Mouse (Mus musculus) layer of hippocampus, postnatal 14 days (tissue): ENCODE data around the gene Efr3b. TPM values are rescaled to one million over a fixed set of nuclear protein-coding genes. Genes with fewer than 3 reads are reported as not detected.

ENCODE experiments used
- DNase-seq, 2 experiments: peaks; one replicate each; pipeline ENCODE4 v3.0.0; 2021 to 2022; ENCODE audit warnings: low spot score in 2 of 2, mixed read lengths in 1 of 2
- long read RNA-seq, 2 experiments: library from polyadenylated mRNA; stranded (forward); transcript quantifications; one replicate each; pipeline ENCODE4 v2.0.0; 2021
- total RNA-seq, 2 experiments: library from RNA; stranded (reverse); gene quantifications; 2 replicates each; pipeline ENCODE4 v1.2.3; 2021

The Efr3b gene
- 100 to 1,000 TPM; 108 to 115 TPM for total RNA-seq
- long read RNA-seq, experiment 1, full-length matches to known transcripts: 11 of 52 reads
- long read RNA-seq, experiment 1, partial matches to known transcripts: 4 of 52 reads
- long read RNA-seq, experiment 1, other reads (novel, unspliced or antisense): 37 of 52 reads
- long read RNA-seq, experiment 2, full-length matches to known transcripts: 7 of 54 reads
- long read RNA-seq, experiment 2, partial matches to known transcripts: 4 of 54 reads
- long read RNA-seq, experiment 2, other reads (novel, unspliced or antisense): 43 of 54 reads

DNA sequence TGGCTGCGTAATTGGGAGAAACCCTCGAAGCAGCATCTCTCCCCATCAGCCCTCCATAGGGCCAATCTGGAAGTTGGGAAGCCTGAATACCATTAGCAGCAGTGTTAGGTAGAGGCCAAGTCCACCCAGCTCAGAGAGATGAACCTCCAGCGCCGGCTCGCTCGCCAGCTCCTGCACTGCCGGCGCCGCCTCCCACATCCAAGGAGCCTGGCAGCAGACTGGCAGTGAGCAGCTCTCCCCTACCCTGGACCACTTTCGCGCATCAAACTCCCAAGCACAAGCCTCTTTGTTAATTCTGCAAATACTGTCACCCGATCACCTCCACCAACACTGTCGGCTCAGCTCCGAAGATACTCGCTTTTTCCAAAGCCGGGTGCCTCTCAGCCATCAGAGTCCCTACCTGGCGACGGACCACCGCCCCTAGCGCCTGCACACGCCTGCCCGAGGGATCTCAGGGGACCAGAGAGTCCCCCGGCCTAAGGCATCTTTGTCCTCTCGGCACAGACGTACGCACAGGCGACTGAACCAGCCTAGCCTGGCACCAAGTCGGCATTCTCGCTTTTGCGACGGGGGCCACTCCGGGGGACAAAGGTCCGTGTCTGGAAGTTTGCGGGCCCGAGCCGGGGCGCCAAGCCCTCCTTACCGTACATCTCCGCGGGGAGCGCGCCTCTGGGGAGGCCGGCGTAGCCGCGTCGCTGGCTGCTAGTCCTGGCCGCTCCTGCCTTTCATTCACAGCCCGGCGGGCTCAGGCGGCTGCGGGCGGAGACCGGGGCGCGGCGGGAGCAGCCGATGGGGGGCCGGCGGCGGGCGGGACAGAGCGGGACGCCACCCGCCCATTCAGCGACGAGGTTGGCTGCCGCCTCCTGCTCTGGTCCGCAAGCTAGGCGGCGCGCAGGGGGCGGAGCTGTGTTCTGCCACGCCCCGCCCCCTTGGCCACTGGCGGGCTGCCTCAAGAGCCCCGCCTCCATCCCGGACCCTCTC is at the start of gene Efr3b:
Efr3b (minus strand) TSS at position 855 of the 981 bp plus-strand sequence.
- peak; percentile 77 to 85 for DNase-seq

DNA sequence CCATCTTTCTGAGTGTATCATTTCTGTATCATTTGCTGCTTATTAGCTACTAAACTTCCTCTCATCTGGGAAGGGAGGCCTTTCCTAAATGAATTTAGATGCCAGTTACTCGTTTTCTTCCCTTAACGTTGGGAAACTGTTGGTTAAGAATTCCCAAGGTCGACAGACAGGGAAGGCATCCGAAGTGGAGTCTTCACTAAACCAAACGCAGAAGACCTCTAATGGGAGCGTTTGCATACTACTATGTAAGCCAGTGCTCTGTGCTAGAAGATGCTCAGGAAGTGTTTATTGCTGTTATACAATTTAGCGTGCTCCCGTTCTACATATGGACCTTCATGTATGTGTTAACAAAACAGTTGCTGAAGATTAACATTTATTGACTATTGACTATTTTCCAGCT is 44.7 kb upstream of the Efr3b start:
- DNase-seq: no peak

GRCm38 (mm10) chr12:4082132-4083001 is 43.7 kb upstream of the Efr3b start, which contains the start of gene Dnajc27:
Gene Dnajc27, plus strand, starts transcription at chr12:4082583.
- DNase-seq: peak; percentile 98

DNA sequence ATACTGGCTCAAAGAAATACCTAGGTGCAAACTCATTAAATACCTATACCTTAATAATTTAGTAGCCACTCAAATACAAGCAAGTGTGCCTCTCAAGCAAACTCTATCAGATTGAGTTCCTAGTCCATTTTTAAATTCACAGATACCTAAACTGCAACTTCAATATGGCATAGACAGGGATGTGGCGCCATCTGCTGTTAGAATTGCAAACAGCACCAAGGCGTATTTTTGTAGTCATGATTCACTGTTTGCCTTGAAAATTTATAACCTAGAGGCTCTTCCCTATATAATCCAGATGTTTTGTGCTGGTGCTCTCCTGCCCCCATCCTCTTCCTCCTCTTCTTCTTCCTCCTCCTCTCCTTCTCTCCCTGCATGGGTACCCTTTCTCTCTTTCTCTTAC is 41.6 kb upstream of the Efr3b start:
- DNase-seq: peak; percentile 86 to 87

DNA sequence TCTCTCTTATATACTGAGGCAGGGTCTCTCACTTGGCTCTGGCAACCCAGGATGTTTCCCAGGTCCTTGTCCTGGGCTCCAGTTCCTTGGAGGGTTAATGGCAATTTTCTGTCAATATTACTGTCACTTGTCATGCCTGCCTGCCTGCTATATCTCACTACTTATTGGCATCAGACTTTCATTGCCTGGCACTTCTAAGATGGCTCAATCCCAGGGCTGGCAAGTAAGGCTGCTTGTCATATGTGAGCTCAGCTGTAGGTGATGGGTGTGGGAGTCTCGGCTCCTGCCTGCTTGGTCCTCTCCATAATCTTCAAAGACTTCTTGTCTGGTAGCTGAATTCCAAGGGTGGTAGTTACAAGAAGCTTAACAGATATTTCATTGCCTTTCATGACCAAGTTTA is 39.4 kb upstream of the Efr3b start:
- peak in 1 of 2 experiments; percentile 16 for DNase-seq

- no peak for DNase-seq
These were observed 37.7 kb upstream of the Efr3b start for GRCm38 (mm10) chr12:4076383-4076782.

GRCm38 (mm10) chr12:4075407-4075806 is 36.7 kb upstream of the Efr3b start:
- no peak for DNase-seq

DNA sequence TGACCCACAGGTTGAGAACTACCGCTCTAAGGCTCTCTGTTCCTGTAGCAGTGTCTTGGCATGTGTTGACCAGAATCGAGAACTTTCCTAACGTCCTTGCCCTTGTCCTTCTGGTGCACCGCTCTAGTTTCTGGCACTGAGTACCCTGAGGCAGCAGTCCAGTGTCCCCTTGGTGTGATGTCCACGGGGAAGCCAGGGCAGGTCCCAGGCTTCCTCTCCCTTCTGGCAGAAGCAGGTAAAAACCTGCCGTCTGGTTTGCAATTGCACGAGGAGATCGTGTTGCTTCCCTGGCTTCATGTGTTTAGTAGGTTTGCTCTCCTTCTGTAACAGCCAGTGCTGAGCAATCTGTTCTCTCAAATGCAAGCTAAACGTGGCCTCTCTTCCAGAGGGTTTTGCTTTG is 33.0 kb upstream of the Efr3b start:
- peak in 1 of 2 experiments; percentile 26 for DNase-seq

GRCm38 (mm10) chr12:4068551-4068950 is 29.8 kb upstream of the Efr3b start:
- no peak for DNase-seq

DNA sequence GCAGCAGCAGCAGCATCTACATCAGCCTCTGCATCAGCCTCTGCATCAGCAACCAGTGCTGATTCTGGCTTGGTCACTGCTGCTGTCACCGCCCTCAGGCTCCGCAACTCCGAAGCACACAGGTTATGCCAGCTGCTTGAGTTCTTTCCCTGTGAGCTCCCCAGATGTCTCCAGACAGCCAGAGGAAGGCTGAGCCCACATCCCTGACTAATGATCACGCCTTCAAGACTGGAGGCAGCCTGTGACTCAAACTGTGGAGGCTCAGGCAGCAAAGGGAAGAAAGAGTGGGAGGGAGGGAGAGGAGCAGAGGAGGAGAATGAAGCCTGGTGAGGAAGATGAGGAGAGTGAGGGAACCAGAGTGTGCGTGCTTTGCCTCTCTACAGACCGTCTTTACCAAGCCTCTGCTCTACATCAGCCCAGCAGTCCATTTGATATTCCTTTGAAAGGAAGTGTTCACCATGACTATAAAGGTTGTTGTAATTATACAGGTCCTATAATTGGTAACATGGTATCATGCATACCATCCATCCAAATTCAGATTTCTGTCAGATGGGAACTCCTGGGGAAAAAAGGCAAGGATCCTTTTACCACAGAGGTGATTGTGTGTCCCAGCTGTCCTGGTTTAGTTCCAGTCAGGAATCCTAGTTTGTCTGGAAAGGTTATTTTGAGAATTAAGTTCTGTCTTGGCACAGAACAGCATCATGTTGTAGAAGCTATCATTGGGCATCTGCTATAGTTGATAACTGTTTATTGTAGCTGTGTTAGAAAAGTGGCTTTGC is 28.2 kb upstream of the Efr3b start:
- DNase-seq: no peak

DNA sequence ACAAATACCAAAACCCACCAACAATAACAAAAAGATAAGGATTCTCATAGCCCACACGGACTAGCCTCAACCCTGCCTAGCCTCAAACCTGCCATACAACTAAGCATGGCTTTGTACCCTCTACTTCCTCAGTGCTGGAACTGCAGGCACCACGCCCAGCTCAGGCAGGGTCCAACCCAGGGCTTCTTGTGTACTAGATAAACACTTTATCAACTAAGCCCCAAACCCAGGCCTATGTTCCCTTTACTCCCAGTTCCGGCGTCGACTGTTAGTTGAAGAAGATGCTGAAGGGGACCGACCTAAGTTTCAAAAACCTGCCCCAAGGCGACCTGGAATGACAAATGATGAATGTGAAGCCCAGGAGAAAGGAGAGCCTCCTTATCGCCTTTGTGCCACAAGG is 27.2 kb upstream of the Efr3b start:
- no peak for DNase-seq

DNA sequence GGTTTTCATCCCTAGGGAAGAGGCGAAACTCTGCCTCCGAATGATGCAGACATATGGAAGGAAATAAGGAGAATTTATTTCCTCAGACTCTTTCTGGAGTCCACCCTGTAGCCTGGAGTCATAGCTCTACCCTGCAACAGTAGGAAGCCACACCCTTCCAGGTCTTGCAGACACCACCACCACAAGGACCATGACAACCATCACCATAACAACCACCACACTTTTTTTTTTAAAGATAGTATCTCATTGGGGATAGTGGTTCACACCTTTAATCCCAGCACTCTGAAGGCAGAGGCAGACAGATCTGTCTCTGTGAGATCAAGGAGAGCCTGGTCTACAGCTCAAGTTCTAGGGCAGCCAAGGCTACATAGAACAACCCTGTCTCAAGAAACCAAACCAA is 26.8 kb upstream of the Efr3b start:
- DNase-seq: no peak

DNA sequence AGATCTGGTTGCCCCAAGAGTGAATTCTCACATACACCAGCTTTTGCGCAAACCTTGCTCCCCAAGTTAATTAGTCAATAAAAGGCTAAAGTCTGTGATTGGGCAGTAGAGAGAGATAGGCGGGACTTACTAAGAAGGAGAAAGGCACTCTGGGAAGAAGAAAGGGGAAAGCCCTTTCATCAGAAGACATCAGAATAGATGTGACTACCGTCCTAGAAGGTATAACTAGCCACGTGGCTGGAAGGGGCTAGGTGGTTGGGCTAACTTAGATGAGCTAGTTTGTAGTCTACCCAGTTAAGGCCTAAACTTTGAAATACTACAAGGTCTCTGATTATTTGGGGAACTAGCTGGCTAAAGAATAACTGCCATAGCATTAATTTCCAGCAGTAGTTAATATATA is 21.0 kb upstream of the Efr3b start:
- no peak for DNase-seq

- no peak for DNase-seq
These were observed 19.6 kb upstream of the Efr3b start for GRCm38 (mm10) chr12:4058321-4058720.

- no peak for DNase-seq
These were observed 16.1 kb upstream of the Efr3b start for GRCm38 (mm10) chr12:4054845-4055244.

GRCm38 (mm10) chr12:4053643-4054042 is 14.9 kb upstream of the Efr3b start:
- DNase-seq: no peak

- no peak for DNase-seq
These were observed 12.2 kb upstream of the Efr3b start for GRCm38 (mm10) chr12:4050861-4051425.

DNA sequence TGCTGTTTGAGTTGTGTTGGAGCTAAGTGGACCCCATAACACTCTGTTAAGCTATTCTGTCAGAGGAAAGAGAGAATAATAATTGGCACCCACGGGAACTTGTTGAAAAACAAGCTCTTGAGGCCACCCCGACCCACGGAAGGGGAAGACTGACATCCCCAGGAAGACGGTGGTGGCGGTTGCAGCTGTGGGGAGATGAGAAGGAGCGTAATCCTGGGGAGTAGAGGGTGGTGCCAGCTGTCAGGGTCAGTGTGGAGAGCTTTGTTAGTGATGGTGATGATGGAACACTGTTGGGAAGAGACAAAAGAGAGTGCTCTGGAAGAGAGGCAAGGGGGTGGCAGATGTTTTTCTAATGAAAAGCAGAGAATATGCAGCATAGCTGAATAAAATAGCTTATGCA is 9.3 kb upstream of the Efr3b start:
- no peak for DNase-seq

- no peak for DNase-seq
These were observed 7.3 kb upstream of the Efr3b start for GRCm38 (mm10) chr12:4045992-4046391.

- DNase-seq: no peak
These were observed 3.7 kb upstream of the Efr3b start for GRCm38 (mm10) chr12:4042411-4042810.
